Comparison of ENCODE assay signal across 13 mouse cellular contexts in the genomic region with DNA sequence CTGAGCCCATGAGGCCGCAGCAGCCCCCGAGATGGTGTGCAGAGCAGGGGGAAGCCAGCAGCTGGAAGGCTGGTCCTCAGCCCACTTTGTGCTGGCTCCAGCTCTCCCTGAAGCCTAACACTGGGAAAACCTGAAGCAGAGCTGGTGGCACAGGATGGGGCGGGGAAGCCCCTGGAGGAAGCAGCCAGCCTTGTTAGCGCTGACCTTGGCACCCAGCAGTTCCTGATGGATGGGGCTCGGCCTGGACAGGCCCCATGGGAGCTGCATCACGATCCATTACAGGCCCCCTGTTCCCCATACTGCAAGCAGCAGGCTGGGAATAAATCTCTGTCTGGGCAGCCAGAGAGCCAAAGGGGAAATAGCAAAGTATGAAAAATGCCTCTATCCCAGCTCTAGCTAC. TPM values are rescaled to one million over a fixed set of nuclear protein-coding genes. Genes with fewer than 3 reads are reported as not detected.
DNase-seq lines count a peak whose midpoint lies in the region; ATAC-seq lines count a peak whose summit lies in the region.
"Had no signal": no experiment of that assay in that cellular context is flagged by ENCODE, and none has a peak within 500 bp of the region (broad histone marks: within the 10 kb centered on the region; RNA-seq: fewer than 3 reads in every experiment).

No protein-coding gene starts in this region.

- WGBS in kidney, embryonic 15.5 days: 17% methylated on average over 6 of the region's 6 CpGs
- 13% methylated on average over 6 of the region's 6 CpGs for WGBS in limb, embryonic 10.5 days

- DNase-seq in kidney, postnatal 4 days: peak; percentile 56 to 63
- DNase-seq in NIH3T3 (ENCODE audit: low read depth): peak; percentile 13
- peak; percentile 34 for DNase-seq in embryo, embryonic 10 days (ENCODE audit: low spot score)
- peak; percentile 60 for DNase-seq in limb, embryonic 10.5 days (ENCODE audit: low spot score)
- DNase-seq in layer of hippocampus, adult 9-11 months: no peak
- DNase-seq in heart, adult 9 months (ENCODE audit: low spot score in 2 of 2): no peak
- DNase-seq in left cerebral cortex, postnatal 36 days (ENCODE audit: low spot score in 2 of 2): no peak
- DNase-seq: right cerebral cortex, postnatal 25 days; thymus, adult 2 months had no signal

- no peaks in the 10 kb centered on the region for H3K36me3 ChIP-seq in kidney, embryonic 15.5 days
- no peaks in the 10 kb centered on the region for H3K36me3 ChIP-seq in limb, embryonic 10.5 days
- H3K36me3 ChIP-seq: forebrain, embryonic 10.5 days; liver, embryonic 12.5 days had no signal

- no peak overlapping the region for H3K27ac ChIP-seq in kidney, embryonic 15.5 days
- peak overlapping the region; percentile 56; the same call in 1 of the 2 replicates for H3K27ac ChIP-seq in limb, embryonic 10.5 days
- H3K27ac ChIP-seq: forebrain, embryonic 10.5 days; liver, embryonic 12.5 days had no signal

- intact Hi-C loops in left cerebral cortex, postnatal 36 days (cut with DNase I): no loop called here

- H3K9ac ChIP-seq in kidney, embryonic 15.5 days: no peak overlapping the region
- H3K9ac ChIP-seq: liver, embryonic 12.5 days had no signal

- H3K4me2 ChIP-seq in kidney, embryonic 15.5 days: no peak overlapping the region
- H3K4me2 ChIP-seq: heart, embryonic 11.5 days; liver, embryonic 12.5 days had no signal

- no peak for ATAC-seq in kidney, embryonic 15.5 days (replicated peaks; ENCODE audit: low FRiP score)
- ATAC-seq: liver, embryonic 12.5 days had no signal

- H3K4me1 ChIP-seq in kidney, embryonic 15.5 days: peaks cover 14% of the 10 kb centered on the region
- peaks cover 40% of the 10 kb centered on the region for H3K4me1 ChIP-seq in limb, embryonic 10.5 days

- H3K9me3 ChIP-seq in kidney, embryonic 15.5 days (replicated peaks): no peaks in the 10 kb centered on the region
- no peaks in the 10 kb centered on the region for H3K9me3 ChIP-seq in limb, embryonic 10.5 days (replicated peaks)
- H3K9me3 ChIP-seq: forebrain, embryonic 10.5 days; liver, embryonic 12.5 days had no signal

- peaks cover 97% of the 10 kb centered on the region for H3K27me3 ChIP-seq in kidney, embryonic 15.5 days
- peaks cover 100% of the 10 kb centered on the region for H3K27me3 ChIP-seq in limb, embryonic 10.5 days (ENCODE audit: low read depth, poor library complexity, severe bottlenecking)

- no peak overlapping the region for H3K4me3 ChIP-seq in kidney, embryonic 15.5 days (replicated peaks)
- no peak overlapping the region for H3K4me3 ChIP-seq in limb, embryonic 10.5 days
- H3K4me3 ChIP-seq: forebrain, embryonic 10.5 days; liver, embryonic 12.5 days had no signal

RNA-seq across cellular contexts. Expression of a gene that starts 58.1 kb away (rescaled TPM):
- polyA plus RNA-seq in kidney, embryonic 15.5 days (2015; fragmentation: Nextera tagmentation; extraction: Ambion mirVana): not detected in 2 replicates
- not detected in 2 replicates for polyA plus RNA-seq in limb, embryonic 10.5 days (2016; fragmentation: Nextera tagmentation; extraction: Ambion mirVana)
- total RNA-seq in left cerebral cortex, postnatal 36 days (2021): not detected
- polyA plus RNA-seq: heart, embryonic 11.5 days; liver, embryonic 12.5 days had no signal

Comparison
In these comparisons a context has a peak if more than half of its experiments do, and no peak if none do; other contexts are left out.
1. DNase-seq: peak in kidney, postnatal 4 days (2 of 2), NIH3T3 (single experiment), embryo, embryonic 10 days (single experiment) and limb, embryonic 10.5 days (single experiment); none in layer of hippocampus, adult 9-11 months (single experiment), heart, adult 9 months (0 of 2) and left cerebral cortex, postnatal 36 days (0 of 2).